Mouse (Mus musculus): ENCODE measurements at regions not wholly inside any gene's neighbourhood (a gene's known extent, or its start where the extent isn't known, plus 50 kb on each side); places are given as distances from the start of the nearest gene placed in this dataset.

- no peak for TF ChIP-seq CTCF (IDR thresholded peaks at IDR 0.05; ENCODE audit: extremely low read depth, insufficient read length, insufficient replicate concordance, low read depth, low read length)
- no peak for TF ChIP-seq POLR2A (IDR thresholded peaks at IDR 0.05; ENCODE audit: low read depth, low read length)
These were observed 397.1 kb downstream of the H2al1j start for GRCm38 (mm10) chrX:11724718-11725117.
